Mouse (Mus musculus) effector memory CD4-positive, alpha-beta T cell, adult 5 months (primary cell): Measurements from ENCODE around the gene Taf1b. TPM values are rescaled to one million over a fixed set of nuclear protein-coding genes. Genes with fewer than 3 reads are reported as not detected.

Experiments used
- polyA plus RNA-seq: library from polyadenylated mRNA; unstranded; fragments of 100-300 nt; shearing (Covaris generic); gene quantifications from one replicate; pipeline ENCODE4 v1.2.1, GENCODE M21; 2017

Gene Taf1b
- polyA plus RNA-seq = 52.6 TPM

GRCm38 (mm10) chr12:24498150-24498840 is at the start of gene Taf1b:
Taf1b (plus strand) TSS chr12:24498359.

GRCm38 (mm10) chr12:24571523-24572392 is 73.6 kb downstream of the Taf1b start, which contains the start of gene Grhl1:
Grhl1 (plus strand) TSS chr12:24572283.

Other genes with a start within 250 kb of the Taf1b start
- gene Grhl1, start 73.9 kb downstream of the Taf1b start, polyA plus RNA-seq = 4.1 TPM
- 24.1 TPM for gene Klf11, start 152.9 kb downstream of the Taf1b start, polyA plus RNA-seq
- gene Cys1, start 183.5 kb downstream of the Taf1b start, polyA plus RNA-seq = not detected
- 6.8 TPM for gene Rrm2, start 209.9 kb downstream of the Taf1b start, polyA plus RNA-seq